Mouse (Mus musculus) embryonic facial prominence, embryonic 11.5 days (tissue): ENCODE results near the gene Tnfrsf8. TPM values are rescaled to one million over a fixed set of nuclear protein-coding genes. Genes with fewer than 3 reads are reported as not detected.

Experiments used
- ATAC-seq: fragments of 200-750 bp; cut with Nextera tagmentation; replicated peaks from 2 replicates; pipeline ENCODE4 v1.8.0; 2017; ENCODE audit warnings: low read depth; ENCODE audit not compliant: insufficient number of reproducible peaks, low FRiP score, low TSS enrichment
- DNase-seq: peaks from one replicate; pipeline ENCODE4 v3.0.0-alpha.2; 2015; ENCODE audit warnings: low spot score
- H3K27ac ChIP-seq: fragments of 300-500 bp; sonication (generic); replicated peaks from 2 replicates; pipeline ENCODE4 v1.5.1; 2014; ENCODE audit warnings: mild to moderate bottlenecking, low read depth, low read length, control low read depth
- H3K27me3 ChIP-seq: fragments of 300-500 bp; sonication (generic); 2 replicates; pipeline ENCODE4 v1.6.1; 2014; ENCODE audit warnings: mild to moderate bottlenecking, low read length, moderate library complexity, mixed read lengths; ENCODE audit not compliant: control insufficient read depth, insufficient read depth
- H3K36me3 ChIP-seq: fragments of 300-500 bp; sonication (generic); replicated peaks from 2 replicates; pipeline ENCODE4 v1.6.1; 2014; ENCODE audit warnings: low read depth, mild to moderate bottlenecking, low read length, moderate library complexity, mixed read lengths; ENCODE audit not compliant: control insufficient read depth, insufficient read depth
- H3K4me1 ChIP-seq: fragments of 300-500 bp; sonication (generic); 2 replicates; pipeline ENCODE4 v1.6.1; 2014; ENCODE audit warnings: low read length, mixed read lengths; ENCODE audit not compliant: control insufficient read depth, insufficient read depth
- H3K4me2 ChIP-seq: fragments of 300-500 bp; sonication (generic); 2 replicates; pipeline ENCODE4 v1.6.1; 2014; ENCODE audit warnings: low read depth, mild to moderate bottlenecking, control low read depth, low read length, moderate library complexity
- H3K4me3 ChIP-seq: fragments of 300-500 bp; sonication (generic); 2 replicates; pipeline ENCODE4 v1.5.1; 2014; ENCODE audit warnings: low read depth, low read length, control low read depth
- H3K9ac ChIP-seq: fragments of 300-500 bp; sonication (generic); replicated peaks from 2 replicates; pipeline ENCODE4 v1.6.1; 2014; ENCODE audit warnings: mild to moderate bottlenecking, control low read depth, low read length
- H3K9me3 ChIP-seq: fragments of 300-500 bp; sonication (generic); replicated peaks from 2 replicates; pipeline ENCODE4 v1.6.1; 2016; ENCODE audit warnings: mild to moderate bottlenecking, low read length, inconsistent platforms, mixed read lengths; ENCODE audit not compliant: control insufficient read depth
- WGBS: fragments of 180-500 bp; shearing (Covaris S2); extraction: QIAGEN DNeasy Blood & Tissue Kit; methylation state at CpG from one replicate; pipeline ENCODE4 v1.1.7; 2014; 5-methylcytosine and 5-hydroxymethylcytosine counted together
- polyA plus RNA-seq: library from polyadenylated mRNA; unstranded; fragments of >200 nt; fragmentation: Nextera tagmentation; extraction: Ambion mirVana; gene quantifications from 2 replicates; pipeline ENCODE4 v1.2.1, GENCODE M21; 2014

The Tnfrsf8 gene
- polyA plus RNA-seq, 1 experiment from 2014 or later: 0.08 TPM

DNA sequence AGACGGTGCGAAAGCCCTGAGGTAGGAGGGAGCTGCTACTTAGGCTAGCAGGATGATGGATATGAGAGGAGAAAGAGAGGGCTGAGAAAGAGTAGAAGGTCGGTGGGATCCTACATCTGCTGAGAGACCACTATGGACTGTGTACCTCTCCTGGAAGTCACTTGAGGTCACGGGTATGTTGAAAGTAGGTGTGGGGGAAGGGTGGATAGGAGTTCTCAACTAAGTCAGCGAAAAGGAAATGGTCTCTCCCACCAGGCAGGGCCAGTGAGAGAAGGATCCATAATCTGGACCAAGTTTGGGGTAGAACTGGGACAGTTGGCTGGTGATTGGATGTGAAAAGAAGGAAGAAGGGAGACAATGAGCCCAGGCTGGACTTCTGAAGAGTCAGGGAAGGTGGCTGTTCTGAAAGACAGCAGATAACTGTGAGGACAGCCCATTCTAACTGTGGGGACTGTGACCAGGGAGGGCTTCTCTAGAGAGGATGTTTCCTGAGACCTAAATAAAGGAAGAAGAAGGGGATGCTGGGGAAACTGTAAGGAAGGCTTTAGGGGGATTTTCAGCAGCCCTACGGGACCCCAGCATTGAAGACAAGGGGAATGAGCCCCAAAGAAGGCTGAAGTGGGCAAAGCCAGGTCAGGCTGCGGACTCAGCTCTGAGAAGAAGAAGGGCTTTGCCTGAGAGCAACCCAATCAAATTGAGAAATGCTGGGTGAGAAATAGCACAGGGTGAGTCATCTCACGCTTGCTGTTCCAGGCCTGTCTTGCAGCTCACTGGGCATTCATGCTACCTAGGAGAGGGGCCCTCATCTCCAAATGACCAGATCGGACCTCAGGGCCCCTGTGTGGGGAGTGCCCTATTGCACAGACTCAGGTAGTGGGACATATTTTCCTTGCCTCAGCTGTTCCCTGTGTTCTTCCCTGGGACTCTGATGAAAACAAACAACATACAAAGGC, 23.2 kb upstream of the Tnfrsf8 start:
- WGBS: 78% methylated on average over 9 of the region's 9 CpGs

DNA sequence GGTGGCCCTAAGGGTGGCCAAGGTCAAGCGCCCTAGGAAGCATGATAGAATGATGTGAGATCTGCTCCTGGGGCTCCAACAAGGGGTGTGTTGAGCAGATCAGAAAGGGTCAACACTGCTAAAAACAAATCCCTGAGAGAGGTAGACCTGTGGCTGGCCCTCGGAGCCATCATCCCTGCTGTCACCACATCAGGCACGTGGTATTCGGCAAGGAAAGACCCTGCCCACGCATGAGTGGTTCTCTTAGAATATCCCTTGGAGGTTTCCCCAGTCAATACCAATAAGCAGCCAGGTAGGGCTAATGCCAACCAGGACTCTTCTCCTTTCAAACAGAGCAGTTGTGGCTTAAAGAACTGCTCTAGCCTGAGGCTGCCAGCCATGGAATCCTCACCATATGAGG, 21.6 kb upstream of the Tnfrsf8 start:
- H3K4me3 ChIP-seq: no peak overlapping the region
- no peak overlapping the region for H3K27ac ChIP-seq
- ATAC-seq: no peak
- no peak for DNase-seq
- H3K9ac ChIP-seq: no peak overlapping the region
- H3K9me3 ChIP-seq: no peaks in the 10 kb centered on the region
- 79% methylated on average over 5 of the region's 5 CpGs for WGBS
- no peaks in the 10 kb centered on the region for H3K27me3 ChIP-seq
- H3K4me2 ChIP-seq: no peak overlapping the region
- H3K36me3 ChIP-seq: no peaks in the 10 kb centered on the region
- H3K4me1 ChIP-seq: no peaks in the 10 kb centered on the region

More for the DNA sequence above, 23.2 kb upstream of the Tnfrsf8 start:
- Histone ChIP-seq H3K9ac (no peak overlapping the region), H3K36me3 (no peaks in the 10 kb centered on the region), H3K9me3 (no peaks in the 10 kb centered on the region), H3K4me3 (no peak overlapping the region), H3K27me3 (no peaks in the 10 kb centered on the region), H3K4me2 (no peak overlapping the region), H3K27ac (no peak overlapping the region), H3K4me1 (no peaks in the 10 kb centered on the region)
- no peak for DNase-seq
- no peak for ATAC-seq

DNA sequence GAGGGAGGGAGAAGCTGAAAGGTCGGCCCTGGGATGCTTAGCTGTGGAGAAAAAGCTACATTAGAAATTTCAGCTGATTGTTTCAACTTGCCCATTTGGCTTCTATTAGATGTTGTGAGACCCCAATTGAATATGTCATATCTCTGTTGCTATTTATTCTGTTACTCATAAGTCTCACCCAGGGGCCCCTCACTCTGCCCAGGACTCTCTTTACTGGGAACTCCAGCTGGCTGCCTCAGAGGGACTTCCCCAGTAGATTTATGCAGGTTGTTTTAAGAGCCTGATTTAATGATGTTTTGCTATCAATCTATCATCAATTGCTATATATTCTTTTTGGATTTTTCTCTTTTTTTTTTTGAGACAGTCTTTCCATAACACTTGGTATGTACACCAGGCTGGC, 21.1 kb upstream of the Tnfrsf8 start:
- no peak overlapping the region for H3K4me3 ChIP-seq
- no peaks in the 10 kb centered on the region for H3K9me3 ChIP-seq
- no peaks in the 10 kb centered on the region for H3K4me1 ChIP-seq
- 67% methylated on average over 1 of the region's 1 CpGs for WGBS
- H3K9ac ChIP-seq: no peak overlapping the region
- ATAC-seq: no peak
- no peaks in the 10 kb centered on the region for H3K36me3 ChIP-seq
- no peak overlapping the region for H3K4me2 ChIP-seq
- no peak overlapping the region for H3K27ac ChIP-seq
- H3K27me3 ChIP-seq: no peaks in the 10 kb centered on the region
- DNase-seq: no peak

DNA sequence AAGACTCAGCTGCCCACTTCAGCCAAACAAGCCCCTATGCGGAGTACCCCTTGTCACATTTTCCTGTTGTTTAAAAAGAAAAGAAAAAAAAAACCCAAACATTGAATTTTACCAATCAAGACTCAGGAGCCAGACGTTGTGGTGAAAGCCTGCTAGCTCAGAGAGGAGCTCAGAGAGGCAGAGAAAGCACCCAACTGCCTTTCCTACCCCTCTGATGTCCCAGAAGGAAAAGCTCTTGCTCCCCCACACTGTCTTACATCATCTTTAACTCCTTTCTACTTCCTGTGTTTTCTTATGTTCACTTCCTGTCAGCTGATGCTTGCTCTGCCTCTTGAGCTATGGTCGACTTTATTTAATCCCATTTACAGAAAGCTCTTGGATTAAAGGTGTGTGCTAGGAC, 8.7 kb upstream of the Tnfrsf8 start:
- Histone ChIP-seq H3K9me3 (no peaks in the 10 kb centered on the region), H3K9ac (no peak overlapping the region), H3K4me3 (no peak overlapping the region), H3K27me3 (no peaks in the 10 kb centered on the region), H3K36me3 (no peaks in the 10 kb centered on the region), H3K27ac (no peak overlapping the region), H3K4me2 (no peak overlapping the region), H3K4me1 (no peaks in the 10 kb centered on the region)
- DNase-seq (no peak), ATAC-seq (no peak)
- WGBS: 66% methylated on average over 3 of the region's 3 CpGs

DNA sequence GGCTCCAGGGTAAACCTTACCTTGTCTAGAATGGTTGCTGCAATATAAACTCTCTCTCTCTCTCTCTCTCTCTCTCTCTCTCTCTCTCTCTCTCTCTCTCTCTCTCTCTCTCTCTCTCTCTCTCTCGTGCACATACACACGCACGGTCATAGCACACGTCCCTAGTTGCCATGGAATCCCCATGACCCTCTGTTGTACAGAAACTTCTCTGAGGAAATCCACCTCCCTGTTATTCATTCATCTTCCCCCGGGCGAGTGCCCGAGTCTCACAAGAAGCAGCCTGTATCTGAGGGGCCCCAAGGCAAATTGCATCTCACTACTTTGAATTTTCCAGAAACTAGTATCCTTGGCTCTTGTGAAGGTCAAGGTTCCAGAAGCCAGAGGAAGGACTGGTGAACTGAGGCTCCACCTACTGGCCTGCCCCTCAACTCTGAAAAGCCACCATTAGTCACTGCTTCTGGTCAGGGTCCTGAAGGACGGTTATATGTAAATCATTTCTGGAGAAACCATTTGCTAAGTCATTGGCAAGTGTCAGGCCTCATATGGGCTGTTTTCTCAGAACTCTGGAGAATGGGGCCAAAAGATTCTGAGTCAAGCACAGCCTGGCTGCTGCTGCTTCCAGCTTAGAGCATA, 8.1 kb upstream of the Tnfrsf8 start:
- DNase-seq (no peak), ATAC-seq (no peak)
- Histone ChIP-seq H3K9me3 (no peaks in the 10 kb centered on the region), H3K27me3 (no peaks in the 10 kb centered on the region), H3K4me1 (no peaks in the 10 kb centered on the region), H3K4me3 (no peak overlapping the region), H3K27ac (no peak overlapping the region), H3K9ac (no peak overlapping the region), H3K36me3 (no peaks in the 10 kb centered on the region), H3K4me2 (no peak overlapping the region)
- 81% methylated on average over 8 of the region's 8 CpGs for WGBS

DNA sequence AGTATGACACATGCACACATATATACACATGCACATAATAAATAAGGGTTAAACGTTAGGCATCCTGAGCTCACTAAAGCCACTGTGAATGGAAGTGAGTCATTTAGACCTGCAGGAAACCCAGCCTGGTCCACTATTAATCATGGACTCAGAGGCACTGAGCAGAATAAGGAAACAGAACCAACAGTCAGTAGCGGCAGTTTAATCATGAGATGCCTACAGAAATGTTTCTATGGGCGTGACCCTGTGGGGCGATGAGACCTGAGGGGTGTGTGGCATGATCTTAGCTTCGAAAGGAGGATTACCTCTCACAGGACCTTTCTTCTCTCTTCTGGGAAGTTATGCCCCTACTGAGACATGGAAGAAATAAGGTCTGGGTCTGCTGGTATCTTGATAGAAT, 7.2 kb upstream of the Tnfrsf8 start:
- Histone ChIP-seq H3K4me3 (no peak overlapping the region), H3K9me3 (no peaks in the 10 kb centered on the region), H3K27me3 (no peaks in the 10 kb centered on the region), H3K36me3 (no peaks in the 10 kb centered on the region), H3K27ac (no peak overlapping the region), H3K9ac (no peak overlapping the region), H3K4me1 (no peaks in the 10 kb centered on the region), H3K4me2 (no peak overlapping the region)
- ATAC-seq (no peak), DNase-seq (no peak)
- 86% methylated on average over 5 of the region's 5 CpGs for WGBS

DNA sequence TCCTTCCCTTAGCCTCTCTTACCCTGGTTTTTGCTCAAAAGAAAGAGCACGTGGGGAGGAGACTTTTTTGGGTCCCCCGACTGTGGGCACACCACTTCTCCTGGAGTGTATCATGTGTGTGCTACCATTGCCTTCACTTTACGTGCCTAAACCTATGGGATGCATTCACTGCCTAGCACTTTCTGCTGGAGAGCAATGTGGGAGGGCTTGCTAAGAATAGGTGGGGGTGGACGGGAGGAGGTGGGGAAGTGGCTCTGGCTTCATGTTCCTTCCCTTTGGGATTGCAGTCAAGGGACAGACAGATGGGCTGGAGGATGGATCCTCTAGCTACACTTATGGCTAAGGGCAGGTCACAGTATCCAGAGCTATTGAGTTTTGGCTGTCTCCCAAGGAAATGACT, 5.7 kb upstream of the Tnfrsf8 start:
- H3K36me3 ChIP-seq: no peaks in the 10 kb centered on the region
- H3K9me3 ChIP-seq: no peaks in the 10 kb centered on the region
- DNase-seq (no peak), ATAC-seq (no peak)
- H3K9ac ChIP-seq: no peak overlapping the region
- 84% methylated on average over 4 of the region's 4 CpGs for WGBS
- no peak overlapping the region for H3K4me3 ChIP-seq
- no peaks in the 10 kb centered on the region for H3K4me1 ChIP-seq
- no peak overlapping the region for H3K4me2 ChIP-seq
- no peaks in the 10 kb centered on the region for H3K27me3 ChIP-seq
- H3K27ac ChIP-seq: no peak overlapping the region
